Mouse (Mus musculus): ENCODE data around the gene Ccrl2.

DNA sequence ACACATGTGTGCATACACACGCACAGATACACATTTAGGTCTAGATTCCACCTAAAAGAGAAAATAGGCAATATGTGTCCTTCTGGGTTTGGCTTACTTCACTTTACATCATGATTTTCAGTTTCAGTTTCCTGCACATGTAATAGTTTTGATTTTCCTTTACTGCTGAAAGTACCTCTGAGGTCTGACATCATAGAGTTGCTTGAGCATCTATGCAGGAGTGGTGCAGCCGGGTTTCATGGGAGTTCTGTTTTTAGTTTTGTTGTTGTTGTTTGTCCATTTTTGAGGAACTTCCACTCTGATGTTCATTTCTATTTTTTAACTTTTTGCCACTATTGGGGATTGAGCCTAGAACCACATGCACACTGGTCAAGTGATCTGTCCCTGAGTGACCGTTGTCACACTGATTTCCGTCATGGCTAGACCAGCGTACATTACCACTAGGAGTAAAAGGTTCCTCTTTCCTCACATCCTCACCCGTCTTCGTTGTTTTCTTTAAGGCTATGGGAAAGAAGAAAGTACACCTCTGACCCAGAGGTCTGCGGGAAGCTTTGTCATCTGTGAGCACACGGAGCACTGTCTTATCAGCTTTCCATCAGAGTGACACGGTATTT, 1.7 kb upstream of the Ccrl2 start:
- no peak for TF ChIP-seq UBTF (IDR thresholded peaks at IDR 0.05; ENCODE audit: low read depth, low read length)
- TF ChIP-seq MYC (IDR thresholded peaks at IDR 0.05; ENCODE audit: low read depth, low read length) = peak; percentile 50; the same call in 1 of the 2 replicates
- TF ChIP-seq ELF1 (IDR thresholded peaks at IDR 0.05; ENCODE audit: low read depth, low read length) = no peak; the same call in 1 of the 2 replicates
- peak; percentile 78 for TF ChIP-seq ETS1 (conservative IDR thresholded peaks at IDR 0.05; ENCODE audit: low read depth, low read length)
- TF ChIP-seq ZKSCAN1 (IDR thresholded peaks at IDR 0.05; ENCODE audit: borderline replicate concordance, low read depth, low read length) = no peak
- TF ChIP-seq EP300 (IDR thresholded peaks at IDR 0.05; ENCODE audit: low read length) = peak; percentile 37
- no peak for TF ChIP-seq MAFK (IDR thresholded peaks at IDR 0.05; ENCODE audit: insufficient replicate concordance, low read length)
- TF ChIP-seq USF2 (conservative IDR thresholded peaks at IDR 0.05; ENCODE audit: low read depth, low read length) = no peak
